Mouse (Mus musculus): ENCODE measurements around the gene Lipo1. TPM values are rescaled to one million over a fixed set of nuclear protein-coding genes. Genes with fewer than 3 reads are reported as not detected.
"Not testable (repeated sequence)": the region's sequence is repeated elsewhere in the genome, so short reads cannot be mapped to it uniquely, and the experiment has no call there.

Lipo1 gene
- polyA plus RNA-seq (2016; fragmentation: Nextera tagmentation; extraction: Ambion mirVana), result not detected in 2 replicates

GRCm38 (mm10) chr19:33787359-33787758 lies at the start of gene Lipo1:
Gene Lipo1 (minus strand): TSS chr19:33787459.
- not testable (repeated sequence) for H3K9me3 ChIP-seq; H3K27me3 ChIP-seq (ENCODE audit: insufficient read depth, poor library complexity, severe bottlenecking); DNase-seq (ENCODE audit: low spot score); H3K36me3 ChIP-seq; H3K4me1 ChIP-seq; H3K4me3 ChIP-seq; H3K27ac ChIP-seq

DNA sequence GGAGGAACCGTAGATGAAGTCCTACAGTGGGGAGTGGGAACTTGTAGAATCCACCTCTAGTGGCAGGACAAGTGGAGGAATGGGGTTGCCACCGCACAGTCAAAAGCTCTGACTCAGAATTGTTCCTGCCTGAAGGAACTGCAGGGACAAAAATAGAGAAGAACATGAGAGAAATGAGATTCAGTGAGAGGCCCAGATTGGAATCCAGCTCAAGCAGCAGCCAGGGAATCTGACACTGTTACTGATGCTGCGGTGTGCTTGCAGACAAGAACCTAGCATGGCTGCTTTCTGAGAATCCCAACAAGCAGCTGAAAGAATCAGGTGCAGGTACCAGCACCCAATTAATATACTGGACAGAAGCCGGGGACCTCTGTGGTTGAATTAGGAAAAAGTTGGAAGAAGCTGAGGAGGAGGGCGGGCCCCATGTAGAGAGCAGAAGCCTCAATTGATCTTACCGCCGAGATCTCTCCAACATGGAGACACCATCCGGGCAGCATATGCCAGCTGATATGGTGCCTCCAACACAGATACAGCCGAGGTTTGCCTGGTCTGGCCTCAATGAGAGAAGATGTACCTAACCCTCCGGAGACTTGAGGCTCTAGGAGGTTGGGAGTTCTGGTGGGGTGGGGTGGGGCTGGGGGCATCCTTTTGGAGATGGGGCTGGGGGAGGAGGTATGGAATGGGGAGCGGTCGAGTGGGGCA lies 532 bp downstream of the Lipo1 start:
- H3K4me3 ChIP-seq, result no peak overlapping the region
- no peaks in the 10 kb centered on the region for H3K27me3 ChIP-seq (ENCODE audit: insufficient read depth, poor library complexity, severe bottlenecking)
- H3K36me3 ChIP-seq, result no peaks in the 10 kb centered on the region
- 87% methylated on average over 12 of the region's 12 CpGs for WGBS
- H3K9me3 ChIP-seq, result no peaks in the 10 kb centered on the region
- peak; percentile 70 for DNase-seq (ENCODE audit: low spot score)
- H3K27ac ChIP-seq, result no peak overlapping the region
- no peaks in the 10 kb centered on the region for H3K4me1 ChIP-seq

- H3K4me3 ChIP-seq, result peak within 1 kb of the TSS; percentile 41
- WGBS, result 27% methylated on average over 13 of the region's 41 CpGs
- not testable (repeated sequence) for H3K4me1 ChIP-seq; H3K27ac ChIP-seq; H3K9me3 ChIP-seq; H3K27me3 ChIP-seq (ENCODE audit: insufficient read depth, poor library complexity, severe bottlenecking); H3K36me3 ChIP-seq
- peak; percentile 74 for DNase-seq (ENCODE audit: low spot score)
Measured at GRCm38 (mm10) chr19:33761287-33762086, 25.8 kb downstream of the Lipo1 start, which contains the start of gene Lipo3. Gene Lipo3 (minus strand): TSS chr19:33761951.

GRCm38 (mm10) chr19:33751259-33751658 lies 36.0 kb downstream of the Lipo1 start, which contains the start of gene Lipo2:
Gene Lipo2 (minus strand): TSS chr19:33751359.
- not testable (repeated sequence) for H3K27ac ChIP-seq; DNase-seq (ENCODE audit: low spot score); H3K27me3 ChIP-seq (ENCODE audit: insufficient read depth, poor library complexity, severe bottlenecking); H3K9me3 ChIP-seq; H3K4me1 ChIP-seq; H3K4me3 ChIP-seq; H3K36me3 ChIP-seq
- 83% methylated on average over 1 of the region's 1 CpGs for WGBS

Other genes with a start within 250 kb of the Lipo1 start
- gene Gm8978, start 162.2 kb downstream of the Lipo1 start, polyA plus RNA-seq (2016; fragmentation: Nextera tagmentation; extraction: Ambion mirVana), result not detected in 2 replicates
- gene Lipo2, start 36.1 kb downstream of the Lipo1 start, polyA plus RNA-seq (2016; fragmentation: Nextera tagmentation; extraction: Ambion mirVana), result 0.55 and 0.59 TPM in 2 replicates
- gene Lipo3, start 25.5 kb downstream of the Lipo1 start, polyA plus RNA-seq (2016; fragmentation: Nextera tagmentation; extraction: Ambion mirVana), result 10.2 and 11.2 TPM in 2 replicates
- gene Lipf, start 173.7 kb upstream of the Lipo1 start, polyA plus RNA-seq (2016; fragmentation: Nextera tagmentation; extraction: Ambion mirVana), result 0.30 and 0.75 TPM in 2 replicates
- not detected in 2 replicates for gene Lipk, start 220.8 kb upstream of the Lipo1 start, polyA plus RNA-seq (2016; fragmentation: Nextera tagmentation; extraction: Ambion mirVana)

All from heart, embryonic 10.5 days (tissue).